ENCODE assay signal across 9 mouse cellular contexts in the genomic region with DNA sequence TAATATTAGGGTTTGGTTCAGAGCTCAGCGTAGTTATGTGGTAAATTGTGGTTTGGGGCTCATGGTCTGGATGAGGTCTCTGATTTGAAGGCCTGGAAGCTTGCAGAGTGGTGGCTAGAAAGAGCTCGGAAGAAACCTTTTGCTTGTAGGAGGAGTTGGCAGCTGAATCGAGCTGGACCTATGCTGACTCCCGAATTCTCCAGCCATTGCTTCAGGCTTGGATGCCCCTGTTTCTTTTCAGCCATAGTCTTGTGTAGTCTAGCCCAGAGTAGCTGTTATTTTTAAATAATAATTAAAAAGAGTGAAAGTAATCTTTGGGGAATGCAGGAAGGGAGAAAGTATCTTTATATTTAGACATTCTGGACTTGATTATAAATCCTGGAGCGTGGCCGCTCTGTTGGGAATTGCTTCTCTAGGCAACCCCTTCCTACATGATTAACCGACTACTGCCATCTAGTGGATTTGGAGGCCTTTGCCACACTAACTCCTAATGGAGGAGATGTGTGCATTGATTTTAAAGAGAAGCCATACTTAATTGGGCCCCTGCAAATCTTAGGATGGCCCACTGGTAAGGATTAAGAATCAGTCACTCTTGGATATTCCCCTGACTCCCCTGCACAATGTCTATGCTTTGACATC.
DNase-seq lines count a peak whose midpoint lies in the region; ATAC-seq lines count a peak whose summit lies in the region.
"Had no signal": no experiment of that assay in that cellular context is flagged by ENCODE, and none has a peak within 500 bp of the region (broad histone marks: within the 10 kb centered on the region; RNA-seq: fewer than 3 reads in every experiment).

No protein-coding gene starts in this region.

- H3K9ac ChIP-seq in hindbrain, embryonic 15.5 days = no peak overlapping the region
- no peak overlapping the region for H3K9ac ChIP-seq in stomach, embryonic 14.5 days (replicated peaks; ENCODE audit: low read depth, low read length)

- peaks cover 9% of the 10 kb centered on the region; the same call in 1 of the 2 replicates for H3K4me1 ChIP-seq in hindbrain, embryonic 15.5 days (replicated peaks)
- peaks cover 3% of the 10 kb centered on the region; the same call in 1 of the 2 replicates for H3K4me1 ChIP-seq in stomach, embryonic 14.5 days (ENCODE audit: control insufficient read depth, insufficient read depth, low read length)
- H3K4me1 ChIP-seq: megakaryocyte, embryonic 14.5 days had no signal

- 20% methylated on average over 7 of the region's 7 CpGs for WGBS in hindbrain, embryonic 15.5 days
- 26% methylated on average over 7 of the region's 7 CpGs for WGBS in stomach, embryonic 14.5 days

- H3K4me2 ChIP-seq in hindbrain, embryonic 15.5 days = peak overlapping the region; percentile 47
- no peak overlapping the region for H3K4me2 ChIP-seq in stomach, embryonic 14.5 days (replicated peaks; ENCODE audit: low read depth, low read length)

- DNase-seq in adrenal gland, adult 2 months = peak; percentile 62
- DNase-seq in cerebellum, postnatal 25 days = peak; percentile 62 to 83
- DNase-seq in frontal cortex, postnatal 25 days (ENCODE audit: low spot score in 2 of 2) = peak; percentile 27 to 52
- peak; percentile 64 to 77 for DNase-seq in layer of hippocampus, postnatal 10 days (ENCODE audit: low spot score in 2 of 2)
- DNase-seq in lung, postnatal 36 days = peak; percentile 75

- H3K27me3 ChIP-seq in hindbrain, embryonic 15.5 days = no peaks in the 10 kb centered on the region
- no peaks in the 10 kb centered on the region for H3K27me3 ChIP-seq in stomach, embryonic 14.5 days (ENCODE audit: control insufficient read depth, insufficient read depth, low read length)
- H3K27me3 ChIP-seq: megakaryocyte, embryonic 14.5 days had no signal

- ATAC-seq in hindbrain, embryonic 15.5 days (ENCODE audit: low FRiP score, low read depth) = peak; percentile 81; the same call in 1 of the 2 replicates
- ATAC-seq in stomach, embryonic 14.5 days (ENCODE audit: insufficient number of reproducible peaks, insufficient read depth, low FRiP score, low read depth) = peak; percentile 68; the same call in 1 of the 2 replicates
- ATAC-seq in inflammation-experienced regulatory T-cells, adult 6 months = no peak

- no peak overlapping the region; the same call in 1 of the 2 replicates for H3K27ac ChIP-seq in hindbrain, embryonic 15.5 days (replicated peaks)
- peak overlapping the region; percentile 81; the same call in 1 of the 2 replicates for H3K27ac ChIP-seq in stomach, embryonic 14.5 days (ENCODE audit: low read length)

- H3K9me3 ChIP-seq in hindbrain, embryonic 15.5 days = no peaks in the 10 kb centered on the region
- no peaks in the 10 kb centered on the region for H3K9me3 ChIP-seq in stomach, embryonic 14.5 days (ENCODE audit: control insufficient read depth, low read depth, low read length)

- 0 out of 2 replicates have a peak overlapping the region, but pooled peaks have one; percentile 12 for H3K4me3 ChIP-seq in hindbrain, embryonic 15.5 days
- H3K4me3 ChIP-seq in stomach, embryonic 14.5 days (ENCODE audit: low read depth, low read length) = no peak overlapping the region
- H3K4me3 ChIP-seq: megakaryocyte, embryonic 14.5 days had no signal

- H3K36me3 ChIP-seq in hindbrain, embryonic 15.5 days = no peaks in the 10 kb centered on the region
- no peaks in the 10 kb centered on the region for H3K36me3 ChIP-seq in stomach, embryonic 14.5 days (ENCODE audit: control insufficient read depth, insufficient read depth, low read length)
